Mouse (Mus musculus): ENCODE data around the gene Taldo1.
"Not testable (repeated sequence)": the region's sequence is repeated elsewhere in the genome, so short reads cannot be mapped to it uniquely, and the experiment has no call there.

Taldo1 gene

DNA sequence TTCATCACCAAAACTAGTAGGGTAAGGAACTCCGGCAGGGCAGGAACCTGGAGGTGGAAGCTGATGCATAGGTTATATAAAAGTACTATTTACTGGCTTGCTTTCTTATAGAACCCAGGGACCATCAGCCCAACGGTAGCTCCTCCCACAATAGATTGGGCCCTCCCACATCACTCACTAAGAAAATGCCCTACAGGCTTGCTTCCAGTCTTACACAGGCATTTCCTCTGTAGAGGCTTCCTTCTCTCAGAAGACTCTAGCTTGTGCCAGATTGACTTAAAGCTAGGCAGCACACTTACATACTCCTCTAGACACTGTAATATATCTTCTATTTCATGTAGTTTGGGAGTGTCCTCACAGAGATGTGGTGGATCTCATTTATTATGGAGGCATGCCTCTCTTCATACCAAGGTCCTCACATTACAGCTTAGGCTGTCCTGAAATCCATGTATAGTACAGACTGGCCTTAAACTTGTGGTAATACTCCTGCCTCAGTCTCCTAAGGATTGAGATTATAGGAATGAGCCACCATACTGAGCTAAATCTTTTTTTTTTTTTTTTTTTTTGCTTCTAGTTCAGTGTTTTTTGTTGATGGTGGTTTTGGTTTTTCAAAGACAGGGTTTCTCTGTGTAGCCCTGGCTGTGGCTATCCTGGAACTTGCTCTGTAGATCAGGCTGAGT lies 4.1 kb upstream of the Taldo1 start:
- DNase-seq (ENCODE audit: low read depth, low spot score) = no peak

DNA sequence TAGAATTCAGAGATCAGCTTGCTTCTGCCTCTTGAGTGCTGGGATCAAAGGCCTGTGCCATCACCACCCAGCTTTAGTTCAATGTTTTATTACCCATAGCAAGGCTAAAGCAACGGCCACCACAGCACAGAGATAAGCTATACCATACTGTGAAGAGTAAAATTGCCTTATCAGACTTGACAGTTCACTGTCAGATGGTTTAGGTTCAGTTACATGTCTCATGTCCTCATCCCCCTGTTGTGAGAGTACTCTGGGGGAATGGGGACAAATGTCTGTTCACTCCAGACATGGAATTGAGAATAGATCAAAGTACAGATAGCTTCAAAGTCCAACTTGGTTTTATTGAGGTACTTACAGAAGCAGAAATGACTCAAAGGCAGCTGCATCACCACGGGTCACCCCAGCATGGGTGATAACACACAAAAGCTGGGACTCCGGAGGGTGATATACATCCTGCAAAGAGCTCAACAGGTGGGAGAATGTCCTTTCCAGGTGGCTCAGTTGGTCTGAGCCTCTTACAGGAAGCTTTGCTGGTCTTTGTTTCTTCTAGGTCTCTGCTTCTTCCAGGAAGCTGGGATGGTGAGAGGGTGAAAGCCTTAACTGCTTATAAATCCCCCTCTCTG lies 3.4 kb upstream of the Taldo1 start:
- no peak for DNase-seq (ENCODE audit: low read depth, low spot score)

DNA sequence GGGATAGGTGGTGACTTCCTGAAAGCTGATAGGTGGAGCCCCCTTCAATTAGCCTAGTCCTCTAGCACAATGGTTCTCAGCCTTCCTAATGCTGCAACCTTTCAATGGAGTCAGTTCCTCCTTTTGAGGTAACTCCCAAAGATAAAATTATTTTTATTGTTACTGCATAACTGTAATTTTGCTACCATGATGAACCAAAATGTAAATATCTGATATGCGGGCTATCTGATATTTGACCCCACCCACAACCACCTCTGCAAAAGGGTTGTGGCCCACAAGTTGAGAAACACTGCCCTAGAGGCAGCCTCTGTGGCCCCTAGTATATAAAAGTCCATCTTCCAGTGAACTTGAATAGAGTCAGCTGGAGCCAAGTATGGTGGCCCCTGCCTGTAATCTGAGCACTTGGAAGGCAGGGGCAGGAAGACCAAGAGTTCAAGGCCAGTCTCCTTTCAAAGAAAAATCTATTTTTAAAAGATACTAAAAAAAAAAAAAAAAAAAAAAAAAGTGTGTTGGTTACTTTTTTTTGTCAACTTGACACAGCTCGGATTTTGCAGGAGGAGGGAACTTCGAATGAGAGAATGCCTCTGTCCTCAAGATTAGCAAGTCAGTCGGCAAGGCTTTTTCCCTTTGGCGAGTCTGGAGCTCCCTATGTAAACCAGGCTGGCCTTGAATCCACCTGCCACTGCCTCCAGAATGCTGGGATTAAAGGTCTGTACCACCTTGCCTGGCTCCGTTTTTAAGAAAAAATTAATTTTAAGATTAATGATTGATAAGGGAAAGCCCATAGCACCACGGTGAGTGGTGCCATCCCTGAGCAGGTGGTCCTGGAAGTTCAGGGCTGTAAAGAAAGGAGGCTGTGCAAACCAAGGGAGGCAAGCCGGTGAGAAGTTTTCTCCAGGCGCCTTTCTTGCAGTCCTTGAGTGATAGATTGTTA lies 1.4 kb upstream of the Taldo1 start:
- DNase-seq (ENCODE audit: low read depth, low spot score) = no peak

DNA sequence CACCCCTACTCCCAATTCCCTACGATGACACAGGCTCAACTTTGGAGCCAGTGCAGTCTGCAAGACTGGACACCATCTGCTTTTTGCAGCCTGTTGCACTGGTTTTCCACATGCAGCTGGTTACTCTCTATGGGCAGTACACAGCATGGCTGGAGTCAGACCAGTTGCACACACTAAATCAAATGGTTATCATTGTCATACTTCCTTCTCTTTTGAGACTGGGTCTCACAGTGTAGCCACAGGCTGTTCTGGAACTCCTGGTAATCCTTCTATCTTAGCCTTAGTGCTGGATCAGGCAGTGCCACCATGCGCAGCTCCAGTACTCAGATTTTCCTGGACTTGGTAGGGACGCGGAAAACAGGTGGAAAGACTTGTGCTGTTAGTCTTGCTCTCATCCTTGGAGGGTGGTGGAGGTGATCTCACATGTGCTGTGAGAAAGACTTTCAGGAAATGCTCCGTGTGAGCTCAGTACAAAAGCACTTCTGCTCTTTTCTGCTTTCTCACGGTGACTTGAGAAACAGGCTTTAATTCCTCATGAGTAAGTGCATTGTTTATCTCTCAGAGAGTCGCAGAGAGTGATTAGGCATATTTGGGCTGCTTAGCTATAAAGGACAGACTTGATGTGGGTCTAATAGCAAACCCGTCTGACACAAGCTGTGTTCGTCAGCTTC lies 688 bp downstream of the Taldo1 start:
- no peak for DNase-seq (ENCODE audit: low read depth, low spot score)

DNA sequence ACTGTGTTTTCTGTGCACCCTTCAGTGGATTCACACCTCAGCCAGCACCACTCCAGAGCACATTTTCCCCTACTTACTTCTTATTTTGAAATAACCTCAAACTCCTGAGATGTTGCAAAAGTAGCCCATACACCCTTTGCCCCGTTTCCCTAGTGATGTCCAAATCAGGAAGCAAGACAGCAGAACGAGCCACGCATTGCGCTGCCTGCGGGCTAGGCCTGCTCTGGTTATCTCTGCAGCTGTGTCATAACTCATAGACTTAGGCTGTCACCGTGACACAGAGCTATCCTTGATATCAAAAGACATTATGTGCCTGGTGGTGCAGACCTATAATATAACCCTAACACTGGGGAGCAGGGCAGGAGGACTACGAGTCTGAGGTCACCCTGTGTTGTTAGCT lies 2.2 kb downstream of the Taldo1 start:
- DNase-seq (ENCODE audit: low read depth, low spot score) = no peak

DNA sequence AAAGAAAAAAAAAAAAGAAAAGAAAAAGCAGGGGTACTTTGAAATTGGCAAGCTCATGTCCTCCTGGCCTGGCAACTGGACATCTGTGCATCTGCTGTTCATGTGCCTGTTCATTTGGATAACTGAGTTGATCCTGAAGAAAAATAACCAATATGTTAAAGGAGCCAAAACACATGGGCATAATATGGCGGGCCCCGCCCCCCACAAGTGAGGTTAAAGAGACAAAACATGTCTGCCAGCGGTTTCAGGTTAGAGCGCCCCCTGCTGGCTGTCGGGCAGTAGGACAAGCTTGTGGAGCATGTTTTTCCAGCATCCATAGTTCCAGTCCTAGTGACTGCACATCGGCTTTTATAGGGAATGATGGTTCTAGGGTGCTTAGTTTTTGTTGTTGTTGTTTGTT lies 2.8 kb downstream of the Taldo1 start:
- DNase-seq (ENCODE audit: low read depth, low spot score) = peak; percentile 57

DNA sequence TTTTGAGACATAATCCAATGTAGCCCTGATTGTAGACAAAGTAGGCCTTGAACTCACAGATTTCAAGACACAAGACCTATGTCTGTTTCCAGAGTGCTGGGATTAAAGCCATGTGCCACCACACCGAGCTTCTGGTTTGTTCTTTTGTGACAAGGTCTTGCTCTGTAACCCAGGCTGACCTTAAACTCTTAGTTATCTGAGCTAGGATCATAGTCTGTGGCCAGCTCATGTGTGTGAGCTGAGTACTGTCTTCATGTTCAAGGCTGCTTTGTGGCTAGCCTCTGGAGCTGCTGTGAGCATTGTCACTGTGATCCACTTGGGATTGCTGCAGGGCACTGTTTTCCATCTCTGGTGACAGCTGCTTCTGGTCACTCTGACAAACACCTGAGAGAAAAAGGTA lies 3.3 kb downstream of the Taldo1 start:
- no peak for DNase-seq (ENCODE audit: low read depth, low spot score)

DNA sequence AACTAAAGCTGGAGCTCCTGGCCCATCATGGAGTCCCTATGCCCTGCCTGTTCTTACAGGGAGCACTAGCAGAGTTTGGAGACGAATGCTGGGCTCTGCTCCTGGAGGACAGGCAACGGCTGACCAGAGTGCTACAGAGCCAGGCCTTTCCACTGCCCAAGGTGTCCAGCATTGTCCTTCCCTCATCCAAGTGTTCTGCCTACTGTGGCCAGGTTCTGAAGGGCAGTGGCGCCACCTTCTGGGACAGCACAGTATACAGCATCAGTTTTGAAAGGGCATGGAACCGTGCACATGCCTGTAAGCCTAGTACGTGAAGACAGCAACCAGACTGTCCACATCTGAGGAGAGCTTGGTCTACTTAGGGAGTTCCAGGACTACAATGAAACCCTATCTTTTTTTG lies 11.3 kb downstream of the Taldo1 start:
- DNase-seq (ENCODE audit: low read depth, low spot score) = no peak

DNA sequence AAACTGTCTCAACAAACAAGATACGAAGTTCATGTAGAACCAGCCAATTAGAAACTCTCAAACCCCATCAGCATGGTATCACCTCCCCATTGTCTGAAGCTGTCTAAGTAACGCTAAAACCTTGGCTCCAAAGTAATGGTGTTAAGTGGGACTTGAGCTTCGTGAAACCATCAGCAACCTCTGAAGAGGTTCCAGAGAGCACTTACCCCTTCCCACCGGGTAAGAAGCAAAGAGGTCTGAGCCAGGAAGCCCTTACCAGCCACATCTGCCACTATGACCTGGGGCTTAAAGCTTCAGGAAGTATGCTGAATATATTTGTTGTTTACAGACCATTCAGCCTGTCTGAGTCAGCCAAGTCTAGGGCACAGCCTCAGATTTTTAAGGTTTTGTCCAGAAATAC lies 13.5 kb downstream of the Taldo1 start:
- DNase-seq (ENCODE audit: low read depth, low spot score) = no peak

DNA sequence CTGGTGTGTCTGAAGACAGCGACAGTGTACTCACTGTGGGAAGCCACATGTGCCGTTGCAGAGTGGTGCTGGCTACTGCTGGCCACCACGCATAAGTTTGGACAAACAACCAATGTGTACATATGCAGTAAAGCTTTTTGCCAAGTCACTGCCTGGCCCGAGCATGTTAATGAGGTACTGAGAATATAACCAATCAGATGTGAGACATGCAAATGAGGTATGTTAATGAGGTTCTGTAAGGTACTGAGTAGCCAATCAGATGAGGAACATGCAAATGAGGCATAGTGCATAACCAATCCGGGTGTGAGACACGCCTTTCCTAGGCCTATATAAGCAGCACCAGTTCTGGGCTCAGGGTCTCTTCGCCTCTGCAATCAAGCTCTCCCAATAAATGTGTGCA lies 15.7 kb downstream of the Taldo1 start:
- DNase-seq (ENCODE audit: low read depth, low spot score) = not testable (repeated sequence)

DNA sequence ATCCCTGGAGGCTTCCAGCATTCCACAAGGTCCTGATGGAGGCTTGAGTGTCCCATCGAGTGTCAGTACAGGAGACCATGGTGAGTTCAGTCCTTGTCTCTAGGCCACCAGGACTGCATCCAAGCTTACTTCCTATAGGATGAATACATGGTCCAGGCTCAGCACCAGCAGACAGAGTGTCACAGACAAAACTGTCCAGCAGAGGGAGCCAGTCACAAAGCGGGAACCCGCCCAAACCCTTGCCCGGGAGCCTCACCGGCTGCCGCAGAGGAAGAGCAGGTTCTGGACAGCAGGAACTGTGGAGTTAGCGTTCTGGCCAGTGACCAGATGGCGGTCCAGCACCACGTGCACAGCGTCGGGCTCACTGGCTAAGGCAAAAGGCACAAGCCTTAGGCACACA lies 16.8 kb downstream of the Taldo1 start:
- peak; percentile 69 for DNase-seq (ENCODE audit: low read depth, low spot score)

DNA sequence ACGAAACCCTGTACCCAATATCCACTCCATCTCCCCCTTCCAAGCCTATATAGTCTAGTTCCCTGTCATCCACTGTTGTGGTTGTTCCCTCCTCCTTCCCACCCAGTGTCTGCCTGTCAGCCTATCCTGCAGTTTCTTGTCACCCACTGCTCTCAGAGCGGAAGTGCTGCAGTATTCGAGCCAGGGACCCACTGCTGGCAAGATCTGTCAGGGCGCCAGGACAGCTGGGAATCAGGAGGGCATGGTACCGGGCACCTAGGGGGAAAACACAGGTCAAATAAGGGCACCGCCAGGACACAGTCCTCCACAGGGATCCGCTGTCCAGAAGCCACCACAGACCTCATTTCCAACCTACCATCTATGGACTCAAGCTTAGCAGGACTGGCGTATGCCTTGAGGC lies 18.6 kb downstream of the Taldo1 start:
- no peak for DNase-seq (ENCODE audit: low read depth, low spot score)

DNA sequence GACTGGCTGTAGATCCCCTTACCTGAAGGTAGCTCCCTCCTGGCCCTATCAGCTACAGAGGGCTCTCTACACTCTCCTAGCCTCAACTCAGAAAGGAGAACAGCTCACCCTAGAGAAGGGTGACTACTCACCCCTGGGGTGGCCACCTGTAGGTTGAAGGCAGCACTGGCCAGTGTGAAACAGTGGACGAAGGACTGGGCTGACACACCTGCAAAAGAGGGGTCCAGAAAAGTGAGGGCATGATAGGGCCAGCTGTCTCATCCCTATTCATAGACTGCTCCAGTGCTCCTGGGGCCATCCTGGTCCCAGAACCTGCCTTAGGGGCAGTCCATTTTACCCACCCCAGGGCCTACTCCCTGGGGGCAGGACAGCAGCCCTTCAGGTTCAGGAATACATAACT lies 19.7 kb downstream of the Taldo1 start:
- DNase-seq (ENCODE audit: low read depth, low spot score) = no peak

DNA sequence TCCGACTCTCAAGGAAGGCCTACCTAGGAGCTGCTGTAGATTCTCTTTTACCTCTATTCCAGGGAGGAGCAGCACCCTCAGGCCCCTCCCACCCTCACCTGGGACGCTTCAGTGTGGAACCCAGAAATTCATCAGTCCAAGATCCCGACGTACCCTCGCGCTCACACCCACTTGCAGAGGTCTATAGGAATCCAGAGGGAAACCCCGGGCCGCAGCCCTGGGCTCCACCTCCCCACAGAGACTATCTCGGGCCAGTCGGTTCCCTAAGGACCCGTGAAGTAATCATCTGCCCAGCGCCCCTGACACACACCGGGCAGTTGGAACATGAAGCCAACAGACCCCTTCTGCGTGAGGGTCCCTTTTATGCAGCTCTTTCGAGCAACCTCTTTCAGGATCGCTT lies 21.3 kb downstream of the Taldo1 start:
- no peak for DNase-seq (ENCODE audit: low read depth, low spot score)

DNA sequence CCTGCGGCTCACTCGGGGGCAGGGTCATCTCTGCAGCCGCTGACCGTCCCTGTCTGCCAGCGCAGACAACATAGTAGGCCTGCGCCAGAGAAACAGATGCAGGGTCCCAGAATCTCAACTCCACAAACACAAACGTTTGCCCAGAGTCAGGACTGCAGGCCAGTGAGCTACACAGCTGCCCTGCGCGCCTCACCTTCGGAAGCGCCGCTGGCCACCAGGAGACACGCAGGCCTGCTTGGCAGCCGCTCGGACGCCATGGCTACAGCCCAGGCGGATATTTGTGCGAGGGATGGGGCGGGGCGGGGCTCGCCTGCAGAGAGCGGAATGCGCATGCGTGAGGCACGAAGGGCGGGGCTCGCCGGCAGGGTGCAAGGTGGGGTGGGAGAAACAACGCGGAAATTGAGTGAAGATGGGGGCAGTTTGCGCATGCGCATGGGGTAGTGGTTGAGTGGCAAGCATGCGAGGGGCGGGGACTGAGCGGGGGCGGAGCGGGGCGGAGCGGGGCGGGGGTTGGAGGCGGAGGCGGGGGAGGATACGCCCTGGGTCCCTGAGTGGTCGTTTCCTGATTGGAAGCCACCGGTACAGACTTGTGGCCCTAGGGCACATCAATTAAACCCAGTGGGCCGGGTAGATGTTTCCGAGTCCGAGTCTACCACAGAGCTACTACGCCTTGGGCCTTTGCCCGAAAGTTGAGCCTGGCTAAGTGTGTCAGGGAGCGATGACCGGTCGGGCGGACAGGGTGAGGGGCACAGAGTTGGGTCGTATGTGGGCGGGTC lies 22.0 kb downstream of the Taldo1 start, which contains the start of gene Gatd1:
Gatd1 (minus strand) TSS at position 328 of the 776 bp plus-strand sequence.
- DNase-seq (ENCODE audit: low read depth, low spot score) = peak; percentile 100

DNA sequence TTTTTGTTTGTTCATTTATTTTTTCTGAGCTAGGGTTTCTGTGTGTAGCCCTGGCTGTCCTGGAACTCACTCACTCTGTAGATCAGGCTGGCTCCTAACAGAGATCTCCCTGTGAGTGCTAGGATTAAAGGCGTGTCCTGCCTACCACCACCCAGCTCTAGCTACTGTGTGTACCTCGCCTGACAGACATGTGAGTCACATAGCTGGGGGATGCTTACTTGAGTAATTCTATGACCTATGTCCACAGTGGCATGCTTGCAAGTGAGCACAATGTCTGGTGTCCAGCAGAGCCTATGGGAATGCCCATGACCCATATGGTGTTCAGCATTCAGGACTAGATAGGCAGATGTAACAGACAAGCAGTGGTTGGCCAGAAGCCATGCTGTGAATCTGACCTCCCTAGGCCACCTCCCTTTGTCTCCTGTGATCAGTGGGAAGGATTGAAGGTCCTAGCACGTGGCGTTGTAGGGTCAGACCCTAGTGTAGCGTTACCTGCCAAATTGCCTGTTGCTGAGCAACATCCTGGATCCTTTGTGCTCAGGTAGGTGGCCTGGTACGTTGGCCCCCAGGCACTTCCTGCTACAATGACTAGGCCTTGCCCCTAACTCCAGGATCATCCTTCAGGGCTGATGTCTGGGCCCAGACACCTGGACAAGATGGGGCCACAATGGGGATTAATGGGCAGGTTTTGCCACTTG lies 24.3 kb downstream of the Taldo1 start:
- DNase-seq (ENCODE audit: low read depth, low spot score) = no peak

DNA sequence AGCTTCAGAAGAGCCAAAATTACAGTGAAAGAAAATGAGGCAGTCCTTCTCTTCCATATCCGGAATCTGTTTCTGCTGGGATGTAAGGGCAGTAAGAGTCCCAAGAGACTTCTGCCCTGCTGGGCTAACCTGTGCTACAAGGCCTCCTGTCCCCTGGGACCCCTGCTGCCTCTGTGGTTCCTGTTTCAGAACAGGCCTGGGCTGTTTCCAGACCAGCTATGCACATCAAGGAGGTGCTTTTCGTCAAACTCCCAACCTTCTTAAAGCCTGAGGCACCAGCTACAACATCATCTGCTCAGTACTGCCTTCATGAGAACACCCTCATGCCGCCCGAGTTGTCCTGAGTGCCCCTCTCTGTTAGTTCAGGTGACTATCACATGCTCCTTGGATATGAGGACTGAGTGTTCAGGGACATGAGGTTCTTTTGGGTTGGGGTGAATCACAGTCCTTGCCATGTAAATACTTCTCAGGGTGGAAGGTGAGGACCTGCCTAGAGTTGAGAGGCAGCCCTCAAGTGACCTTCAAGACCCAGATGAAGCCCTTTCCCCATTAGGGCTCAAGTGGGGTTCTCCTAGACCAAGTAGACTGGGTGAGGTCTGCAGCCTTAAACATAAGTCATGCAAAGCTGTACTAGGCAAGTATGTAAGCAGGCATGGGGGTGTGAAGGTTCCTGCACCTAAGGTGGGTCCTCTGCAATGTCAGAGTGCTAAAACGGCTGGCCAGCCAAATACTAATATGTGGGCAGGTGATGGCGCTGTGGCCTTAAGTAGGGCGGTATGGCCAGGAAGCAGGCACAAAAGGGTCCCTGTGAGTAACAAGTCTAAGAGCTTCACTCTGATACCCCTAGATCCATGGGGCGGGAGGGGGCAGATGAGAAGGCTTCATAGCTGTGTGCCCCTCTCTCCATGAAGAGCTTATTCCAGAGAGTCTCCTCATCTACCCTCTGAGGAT lies 26.0 kb downstream of the Taldo1 start:
- no peak for DNase-seq (ENCODE audit: low read depth, low spot score)

DNA sequence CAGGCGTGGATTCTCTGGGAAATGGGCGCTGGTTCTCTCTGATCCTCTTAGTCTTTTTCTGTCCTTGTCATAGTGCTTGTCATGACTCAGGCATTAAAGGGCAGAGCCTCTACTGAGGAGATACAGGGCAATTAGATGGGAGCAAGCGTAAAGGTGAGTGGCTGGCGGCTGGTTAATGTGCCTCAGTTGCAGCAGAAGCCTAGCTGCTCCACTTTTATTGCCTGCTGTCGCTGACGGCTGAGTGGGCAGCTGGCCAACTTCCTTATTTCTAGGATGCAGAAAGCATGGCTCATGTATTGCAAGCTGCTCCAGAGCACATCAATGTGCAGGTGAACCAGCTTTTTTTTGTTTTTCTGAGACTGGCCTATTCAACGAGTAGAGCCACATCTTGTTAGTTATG lies 27.0 kb downstream of the Taldo1 start:
- DNase-seq (ENCODE audit: low read depth, low spot score) = no peak

DNA sequence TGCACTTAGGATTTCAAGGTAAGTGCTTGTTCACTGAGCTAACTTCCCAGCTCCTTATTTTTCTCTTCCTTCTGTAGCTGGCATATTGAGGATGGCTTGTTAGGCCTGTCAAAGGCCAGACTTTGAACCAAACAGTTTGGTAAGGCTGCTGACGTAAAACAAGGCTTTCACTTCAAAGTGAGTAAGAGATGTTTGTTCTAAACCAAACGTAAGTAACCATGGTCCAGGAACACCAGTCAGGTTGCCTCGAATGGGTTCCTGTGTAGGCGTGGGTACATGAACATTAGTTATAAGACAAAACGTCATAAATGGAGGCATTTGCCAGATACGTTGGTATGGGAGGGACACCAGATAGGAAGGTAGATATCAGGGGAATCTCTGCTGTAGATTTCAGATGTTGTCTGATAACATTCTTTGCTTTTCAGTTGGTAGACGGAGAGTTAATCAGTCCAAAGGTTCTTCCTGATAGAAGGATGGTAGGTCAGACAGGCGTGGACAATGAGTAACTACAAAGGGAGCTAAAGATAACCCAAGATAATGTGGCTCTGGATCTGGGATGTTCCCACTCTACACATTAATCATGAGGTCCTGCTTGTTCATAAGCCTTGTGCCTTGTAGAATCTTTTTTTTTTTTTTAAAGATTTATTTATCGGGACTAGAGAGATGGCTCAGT lies 28.2 kb downstream of the Taldo1 start:
- DNase-seq (ENCODE audit: low read depth, low spot score) = no peak

Measured in embryo, embryonic 11.5 days (tissue).